Mouse (Mus musculus): ENCODE results near the gene Gpr82. TPM values are rescaled to one million over a fixed set of nuclear protein-coding genes. Genes with fewer than 3 reads are reported as not detected.
A peak's percentile ranks its signal among the peaks of the same experiment; 100 is the strongest.

The Gpr82 gene
- not detected for total RNA-seq (2021)
- long read RNA-seq, experiment 1: 0 reads
- long read RNA-seq, experiment 2: 0 reads

DNA sequence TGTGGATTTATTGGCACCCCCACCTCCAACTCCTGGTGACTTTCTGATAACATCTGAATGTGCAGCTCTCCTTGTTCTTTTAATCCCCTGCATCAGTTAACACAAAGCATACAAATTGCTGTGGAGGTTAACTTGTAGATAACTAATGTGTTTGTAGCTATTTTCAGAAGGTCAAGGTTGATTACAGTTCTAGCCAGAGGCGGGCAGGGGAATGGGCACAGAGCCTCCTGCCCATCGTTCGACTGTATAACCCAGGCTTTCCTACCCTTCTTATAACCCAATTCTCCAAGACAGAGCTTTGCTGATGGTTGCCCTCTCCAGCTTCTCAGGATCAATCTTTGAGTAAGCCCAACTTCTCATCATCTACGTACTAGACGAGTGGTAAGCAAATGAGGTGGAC, at the start of gene Gpr82:
Gpr82 (plus strand) TSS at position 301 of the 400 bp plus-strand sequence.
- no peak for DNase-seq

DNA sequence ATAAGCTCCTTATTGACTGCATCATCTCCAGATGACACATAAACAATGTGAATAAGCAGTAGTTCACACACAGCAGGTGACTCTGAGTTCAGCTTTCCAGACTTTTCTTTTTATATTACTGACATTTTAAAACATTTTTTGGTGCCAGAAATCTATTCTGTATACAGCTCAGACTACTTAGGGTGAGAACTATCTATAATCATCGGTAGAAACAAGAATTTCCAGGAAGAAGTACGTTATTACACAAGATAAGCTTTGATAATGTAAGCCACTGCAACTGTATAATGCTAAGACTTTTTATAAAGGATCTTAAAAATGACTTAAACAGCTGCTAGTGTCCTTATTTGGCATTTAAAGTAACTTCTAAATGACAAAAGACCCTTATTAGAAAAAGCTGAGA, 49.0 kb upstream of the Gpr82 start:
- DNase-seq: no peak

DNA sequence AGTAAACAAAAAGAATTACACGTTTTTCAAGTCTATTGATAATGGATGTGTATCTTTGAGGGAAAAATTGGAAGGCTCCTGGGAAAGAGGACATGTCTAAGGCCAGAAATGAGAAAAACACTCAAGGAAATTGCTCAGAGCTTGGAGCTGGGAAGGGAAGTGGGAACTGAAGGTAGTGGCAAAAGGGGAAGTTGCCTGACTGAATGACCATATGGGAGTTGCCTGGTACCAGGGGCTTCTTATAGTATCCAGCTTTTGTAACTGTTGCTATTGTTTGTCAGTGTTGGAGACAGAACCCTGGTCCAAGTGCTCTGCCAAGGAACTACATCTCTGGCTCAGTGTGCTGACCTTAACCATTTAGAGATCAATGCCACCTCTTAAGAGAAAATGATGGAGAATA, 44.4 kb upstream of the Gpr82 start:
- DNase-seq: no peak

DNA sequence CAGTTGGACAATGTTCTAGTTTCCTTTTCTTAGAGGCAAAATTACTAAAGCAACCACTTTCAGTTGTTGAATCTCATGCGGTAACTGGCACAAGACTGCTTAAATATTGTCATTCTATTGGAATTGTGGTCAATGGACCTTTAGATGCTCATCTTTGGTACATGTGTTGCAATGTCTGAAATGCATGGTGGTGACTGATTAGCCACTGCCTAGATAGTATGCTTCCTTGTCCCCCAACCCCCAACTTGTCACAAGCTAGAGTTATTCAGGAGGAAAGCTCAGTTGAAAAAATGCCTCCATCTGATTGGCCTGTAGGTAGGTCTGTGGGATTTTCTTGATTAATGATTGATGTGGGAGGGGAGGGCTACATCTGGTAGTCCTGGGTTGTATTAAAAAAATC, 43.9 kb upstream of the Gpr82 start:
- no peak for DNase-seq

DNA sequence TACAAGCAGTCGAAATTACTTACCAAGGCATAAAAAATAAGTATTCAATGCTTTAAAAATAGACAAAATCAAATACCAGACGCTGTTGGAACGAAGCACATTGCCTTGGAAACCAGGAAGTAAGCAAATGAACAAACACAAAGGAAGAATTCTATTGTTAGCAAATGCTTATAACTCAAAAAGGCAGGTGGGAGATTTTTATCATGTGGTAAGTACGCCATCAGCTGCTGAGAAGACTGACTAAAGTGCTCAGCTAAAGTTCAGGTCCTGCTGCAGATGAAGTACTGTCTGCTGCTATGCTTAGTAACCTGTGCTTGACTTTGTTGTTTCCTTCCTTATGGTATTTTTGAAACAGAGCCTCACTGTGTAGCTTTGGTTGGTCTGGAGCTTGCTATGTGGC, 42.7 kb upstream of the Gpr82 start:
- DNase-seq: no peak

DNA sequence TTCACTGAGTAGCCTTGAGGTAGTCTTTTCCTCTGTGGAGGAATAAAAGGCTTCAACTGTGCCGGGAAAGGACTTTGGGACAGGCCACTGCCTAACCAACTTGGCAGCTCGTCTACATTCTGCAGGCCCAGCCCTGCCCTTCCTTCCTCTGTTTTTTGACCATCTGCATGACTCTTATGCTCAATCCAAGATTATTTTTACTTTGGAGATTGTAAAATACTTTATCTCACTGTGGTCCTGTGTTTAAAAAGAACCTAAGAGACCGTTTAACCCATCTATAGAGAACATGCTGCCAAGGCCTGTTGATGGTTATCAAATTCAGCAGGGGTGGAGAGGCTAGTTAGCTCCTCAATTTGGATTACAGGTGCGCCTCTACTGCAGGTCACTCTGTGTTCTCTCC, 39.7 kb upstream of the Gpr82 start:
- DNase-seq: no peak

DNA sequence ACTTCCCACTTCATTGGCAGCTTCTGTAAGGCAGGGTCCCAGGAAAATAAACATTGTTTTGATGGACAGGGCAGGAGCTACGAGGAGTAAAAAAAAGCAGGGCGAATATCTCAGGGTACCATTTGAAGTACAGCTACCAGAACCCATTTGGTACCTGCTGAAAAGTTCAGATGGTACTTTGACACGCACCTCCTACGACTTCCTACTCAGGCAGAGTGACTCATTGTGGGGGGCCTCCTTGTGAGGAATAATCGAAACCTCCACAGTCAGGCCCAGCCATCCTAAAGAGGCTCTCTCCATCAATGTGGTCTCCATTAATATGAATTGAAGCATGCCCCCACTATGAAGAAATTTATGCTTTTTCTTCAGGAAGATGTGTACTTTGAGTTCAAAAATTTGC, 38.5 kb upstream of the Gpr82 start:
- DNase-seq: no peak

DNA sequence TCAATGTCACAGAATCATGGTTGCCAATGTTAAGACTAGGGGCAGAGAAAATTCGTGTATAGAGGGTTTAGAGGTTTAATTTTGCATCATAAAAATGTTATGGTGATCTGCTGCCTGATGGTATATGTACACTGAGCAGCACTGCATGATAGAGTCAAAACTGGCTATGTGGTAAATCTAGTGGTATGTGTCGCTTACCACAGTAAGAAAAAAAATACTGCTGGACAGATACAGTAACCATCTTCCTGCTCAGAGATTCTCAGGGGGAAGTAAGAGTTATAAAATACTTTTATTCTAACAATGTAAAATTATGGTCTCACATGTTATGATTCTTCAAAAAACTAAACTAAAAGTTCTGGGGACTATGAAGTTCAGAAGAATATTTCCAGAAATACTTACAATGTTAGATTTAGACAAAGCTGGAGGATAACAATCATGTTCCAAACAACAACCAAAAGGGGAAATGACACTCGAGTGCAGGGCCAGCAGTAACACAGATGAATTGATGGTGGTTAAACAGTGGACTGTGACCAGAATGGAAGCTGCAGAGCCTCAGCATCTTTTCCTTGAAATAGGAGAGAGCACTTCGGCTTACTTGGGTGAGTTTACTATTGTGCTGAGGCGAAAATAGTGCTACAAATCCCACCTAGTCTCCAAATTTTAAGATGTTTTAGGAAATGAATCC, 29.4 kb upstream of the Gpr82 start, which contains the start of gene Gpr34:
Gpr34 (plus strand) TSS at position 491 of the 685 bp plus-strand sequence.
- no peak for DNase-seq

DNA sequence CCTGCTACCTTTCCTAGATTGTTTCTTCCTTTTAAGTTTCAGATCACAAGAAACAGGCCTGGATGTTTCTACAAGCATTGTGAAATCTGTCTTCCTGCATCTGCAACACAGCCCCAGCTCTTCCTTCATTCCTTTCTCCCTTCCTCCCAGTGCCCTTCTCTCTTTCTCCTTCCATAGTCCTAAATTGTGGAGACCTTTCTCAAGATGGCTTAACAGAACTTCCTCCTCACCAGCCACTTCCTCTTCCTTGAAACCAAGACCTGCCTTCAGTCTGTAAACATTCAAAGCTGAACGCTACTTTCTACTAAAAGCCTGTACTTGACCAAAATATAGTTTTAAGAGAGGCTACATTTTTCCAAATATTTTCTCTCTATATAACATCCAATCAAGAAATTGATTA, 24.8 kb upstream of the Gpr82 start:
- DNase-seq: no peak

DNA sequence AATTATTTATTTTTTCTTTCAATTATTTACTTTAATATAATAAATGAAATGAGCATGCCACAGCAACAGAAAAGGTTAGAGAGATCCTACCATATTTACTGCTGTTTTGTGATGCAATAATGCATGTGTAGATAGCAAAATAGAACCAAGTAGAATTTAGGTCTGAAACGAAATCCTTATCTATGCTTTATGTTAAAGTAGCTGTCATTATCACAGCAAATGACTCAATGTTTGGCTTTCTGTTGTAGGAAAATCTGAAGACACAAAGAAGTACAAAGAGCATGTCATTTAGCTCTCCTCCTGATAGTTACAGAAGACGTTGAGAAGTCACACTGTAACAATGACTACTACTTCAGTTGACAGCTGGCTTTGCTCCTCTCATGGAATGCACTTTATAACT, 22.3 kb upstream of the Gpr82 start:
- no peak for DNase-seq

DNA sequence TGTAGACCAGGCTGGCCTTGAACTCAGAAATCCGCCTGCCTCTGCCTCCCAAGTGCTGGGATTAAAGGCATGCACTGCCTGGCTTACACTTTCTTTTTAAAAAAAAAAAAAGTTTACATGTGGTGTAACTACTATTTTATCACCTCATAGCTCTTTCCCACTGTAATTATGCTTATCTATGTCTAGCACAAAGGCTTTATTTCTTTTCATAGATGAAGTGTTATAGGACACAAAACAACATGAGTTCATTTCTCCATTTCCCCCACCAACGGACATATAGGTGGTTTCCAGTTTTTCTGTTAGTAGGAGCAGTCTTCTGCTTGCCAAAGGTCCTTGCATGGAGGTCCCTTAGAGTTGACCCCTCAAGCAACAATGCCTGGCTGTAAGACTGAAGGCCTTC, 9.3 kb upstream of the Gpr82 start:
- DNase-seq: no peak

DNA sequence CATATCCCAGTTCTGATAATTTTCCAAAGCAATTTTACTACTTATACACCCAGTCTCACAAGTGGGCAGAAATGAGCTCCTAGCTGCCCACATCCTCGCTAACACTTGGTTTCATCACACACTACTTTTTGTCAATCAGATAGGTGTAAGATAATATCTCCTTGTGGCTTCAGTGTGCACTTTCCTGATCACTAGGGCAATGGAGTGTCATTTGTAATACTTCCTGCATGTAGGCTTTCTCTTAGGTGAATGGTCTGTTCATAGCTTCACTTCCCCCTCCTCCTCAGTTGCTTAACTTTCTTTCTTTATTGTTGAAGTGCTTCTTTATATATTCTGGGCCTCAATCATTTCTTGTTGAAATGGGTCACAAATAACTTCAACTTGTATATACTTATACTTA, 8.9 kb upstream of the Gpr82 start:
- no peak for DNase-seq

DNA sequence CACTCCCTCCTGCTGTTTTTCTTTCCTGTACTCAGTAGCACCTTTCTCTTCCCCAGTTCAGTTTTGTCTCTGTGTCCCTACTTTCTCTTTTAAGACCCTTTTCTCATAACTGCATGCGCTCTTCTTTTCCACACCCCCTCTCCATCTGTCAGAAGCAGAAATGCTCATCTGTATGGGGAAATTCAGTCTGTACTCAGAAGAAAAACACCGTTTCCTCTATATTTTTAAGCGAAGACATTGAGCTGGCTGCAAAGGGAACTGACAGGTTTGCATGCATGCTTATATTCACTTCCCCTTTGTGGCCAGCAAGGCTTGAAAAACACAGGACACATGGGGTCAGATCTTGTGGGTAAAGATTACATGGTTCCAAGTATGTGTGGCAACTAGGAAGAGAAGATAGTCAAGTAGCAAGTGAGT, 6.2 kb upstream of the Gpr82 start:
- no peak for DNase-seq

DNA sequence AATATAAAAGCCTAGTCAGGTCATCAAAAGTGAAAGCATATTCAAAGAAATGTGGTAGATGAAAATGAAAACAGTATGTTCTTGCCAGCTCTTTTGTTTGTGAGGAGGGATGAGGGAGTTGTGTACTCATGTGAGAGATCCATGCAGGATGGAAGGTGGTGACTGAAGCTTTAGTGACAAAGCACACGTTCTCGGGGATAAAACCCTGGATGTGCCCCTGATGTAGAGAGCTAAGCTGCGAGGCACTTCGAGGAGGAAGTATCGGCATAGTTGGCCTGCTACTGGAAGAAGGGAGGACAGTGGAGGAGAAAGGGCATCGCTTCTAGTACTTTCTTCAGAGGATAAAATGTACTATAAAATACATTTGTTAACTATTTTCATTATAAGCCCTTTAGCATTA, 5.3 kb upstream of the Gpr82 start:
- DNase-seq: no peak

DNA sequence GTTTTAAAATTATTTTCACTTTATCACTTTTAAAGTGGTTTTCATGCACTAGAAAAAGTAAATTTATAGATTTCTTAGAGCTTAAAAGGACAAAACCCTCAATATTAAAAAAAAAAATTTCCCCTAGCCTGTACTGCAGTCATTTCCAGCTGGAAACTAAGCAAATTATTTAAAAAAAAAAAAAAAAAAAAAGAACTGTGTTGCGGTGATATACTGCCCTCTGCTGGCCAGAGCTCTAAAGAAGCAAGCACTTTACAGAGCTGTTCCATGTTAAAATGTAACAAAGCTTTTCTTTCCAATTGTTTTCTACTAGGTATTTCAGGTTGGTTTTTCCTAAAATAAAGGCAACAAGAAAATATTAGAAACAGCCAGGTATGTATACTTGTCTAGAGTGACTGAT, 4.4 kb upstream of the Gpr82 start:
- peak; percentile 48 for DNase-seq

DNA sequence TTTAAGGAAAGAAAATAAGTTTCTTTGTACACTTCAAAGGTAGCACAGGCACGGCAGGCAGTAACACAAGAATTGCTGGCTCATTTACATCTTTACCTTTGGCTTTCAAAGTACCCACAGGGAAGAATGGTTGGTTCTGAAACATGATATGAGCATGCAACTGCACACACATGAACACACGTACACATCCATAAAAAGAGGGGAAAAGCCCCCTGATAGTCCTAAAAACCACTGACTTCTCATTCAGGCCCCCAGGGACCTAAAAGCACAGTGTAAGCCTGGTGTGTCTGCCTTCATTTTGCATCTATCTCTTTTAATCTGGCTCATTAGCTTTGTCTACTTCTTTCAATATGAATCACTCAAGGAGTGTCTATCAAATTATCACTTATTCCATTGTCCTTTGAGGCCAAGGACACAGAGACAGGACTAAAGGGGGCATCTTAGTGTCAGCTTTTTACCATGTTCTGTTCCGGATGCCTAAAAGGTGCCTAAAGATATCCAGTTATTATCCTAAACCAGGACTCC, 2.5 kb upstream of the Gpr82 start:
- no peak for DNase-seq

DNA sequence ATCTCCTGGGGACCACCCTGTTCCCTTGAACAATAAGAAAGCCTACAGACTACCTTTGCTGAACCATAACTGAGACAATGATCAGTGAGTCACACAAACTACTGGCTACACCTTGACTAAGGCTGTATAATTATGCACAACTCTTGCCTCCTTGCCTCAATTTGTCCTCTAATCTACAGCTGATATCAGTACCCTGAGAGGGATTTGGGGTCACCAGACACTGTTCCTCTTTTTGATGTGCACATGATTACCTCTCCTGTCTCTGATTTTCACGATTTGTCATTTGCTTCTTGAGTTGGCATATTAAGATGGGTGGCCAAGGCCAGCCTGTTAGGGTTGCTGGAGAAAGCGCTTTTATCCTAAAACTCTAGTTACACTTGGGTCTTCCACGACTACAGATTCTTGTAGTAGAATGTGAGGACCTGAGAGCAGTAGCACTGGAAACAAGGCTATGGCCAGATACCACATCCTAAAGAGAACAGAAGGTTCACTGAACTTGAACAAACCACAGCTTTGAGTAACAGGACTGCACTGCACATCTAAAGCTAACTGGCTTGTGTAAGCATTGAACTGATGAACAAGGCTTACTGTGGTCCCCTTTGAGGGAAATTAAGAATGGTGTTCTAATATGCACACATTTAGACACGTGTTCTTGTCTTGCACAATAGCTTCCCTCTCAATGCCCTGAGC, 1.8 kb upstream of the Gpr82 start:
- no peak for DNase-seq

DNA sequence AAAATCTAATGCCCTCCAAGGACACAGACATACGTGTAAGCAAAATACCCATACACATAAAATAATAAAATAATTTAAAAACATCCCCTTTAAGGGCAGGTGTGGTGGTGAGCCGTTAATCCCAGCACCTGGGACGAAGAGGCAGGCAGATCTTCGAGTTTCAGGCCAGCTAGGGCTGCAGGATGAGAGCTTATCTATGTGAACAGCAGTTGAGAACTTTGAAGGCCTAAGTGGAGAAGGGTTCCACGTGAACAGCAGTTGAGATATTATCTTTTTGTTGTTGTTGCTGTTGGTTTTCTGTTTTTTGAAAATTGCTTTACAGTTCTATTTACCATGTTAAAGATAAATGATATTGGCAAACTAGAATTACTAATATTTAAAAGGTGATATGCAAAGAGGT, 7.7 kb downstream of the Gpr82 start:
- no peak for DNase-seq

DNA sequence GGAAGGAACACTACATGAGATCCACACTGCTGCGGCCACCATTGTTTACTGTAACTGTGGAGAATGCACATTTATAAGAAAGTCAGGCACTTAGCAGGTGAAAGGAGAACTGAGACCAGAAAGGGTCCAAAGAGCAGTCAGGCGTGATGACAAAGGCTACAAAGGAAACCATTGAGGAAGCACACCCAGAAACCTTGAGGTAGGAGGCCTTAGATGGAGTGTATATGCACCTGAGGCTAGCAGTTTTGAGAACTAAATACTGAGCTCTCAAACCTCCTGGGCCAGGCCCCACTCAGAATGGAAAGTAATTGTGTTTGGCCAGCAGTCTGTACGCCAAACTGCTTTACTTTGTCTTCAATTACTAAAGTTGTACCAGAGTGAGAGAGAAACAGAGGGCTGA, 9.2 kb downstream of the Gpr82 start:
- DNase-seq: no peak

DNA sequence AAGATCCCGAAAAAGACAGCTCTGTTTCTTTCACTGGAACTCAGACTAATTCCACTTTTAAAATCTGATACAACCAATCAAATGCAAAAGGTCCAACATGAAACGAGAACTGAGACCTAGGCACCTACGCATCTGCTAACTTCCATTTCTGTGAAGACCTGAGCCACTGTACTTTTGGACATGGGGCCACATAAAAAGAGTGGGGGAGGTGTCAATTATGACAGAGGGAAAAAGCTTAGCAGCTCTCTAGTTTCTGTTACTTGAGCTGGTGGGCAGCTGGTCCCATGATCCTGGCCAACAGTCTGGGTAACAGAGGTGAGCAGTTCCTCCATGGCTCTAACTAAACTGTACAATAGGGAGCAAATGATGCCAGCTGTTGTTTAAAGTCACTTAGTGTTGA, 11.8 kb downstream of the Gpr82 start:
- DNase-seq: no peak

DNA sequence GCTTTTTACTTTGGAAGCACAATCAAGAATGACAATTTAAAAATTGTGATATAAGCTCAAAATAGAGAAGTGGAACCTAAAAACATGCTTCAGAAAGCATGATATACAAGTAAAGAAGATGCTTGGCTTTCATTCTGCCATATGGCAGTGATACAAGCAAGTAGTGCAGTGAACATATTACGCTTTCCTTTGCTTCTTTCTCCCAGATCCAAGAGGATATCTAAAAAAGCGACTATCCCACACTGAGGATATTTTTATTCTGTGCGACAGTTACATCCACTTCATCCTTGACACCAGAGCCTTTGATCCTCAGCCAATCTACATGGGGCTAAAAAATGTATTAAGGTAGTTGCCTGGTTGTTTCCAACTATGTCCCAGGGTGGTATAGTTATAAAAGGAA, 20.6 kb downstream of the Gpr82 start:
- DNase-seq: no peak

DNA sequence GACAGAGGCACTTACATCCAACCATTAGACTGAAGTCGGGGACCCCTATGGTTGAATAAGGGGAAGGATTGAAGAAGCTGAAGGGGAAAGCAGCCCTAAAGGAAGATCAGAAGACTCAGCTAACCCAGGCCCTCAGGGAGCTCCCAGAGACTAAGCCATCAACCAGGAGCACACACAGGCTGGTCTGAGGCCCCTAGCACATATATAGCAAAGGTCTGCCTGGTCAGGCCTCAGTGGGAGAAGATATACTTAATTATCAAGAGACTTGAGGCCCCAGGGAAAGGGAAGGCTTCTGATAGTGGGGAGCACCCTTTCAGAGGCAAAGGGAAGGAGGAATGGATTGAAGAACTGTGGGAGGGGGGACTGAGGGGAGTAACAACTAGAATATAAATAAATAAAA, 25.4 kb downstream of the Gpr82 start:
- no peak for DNase-seq

DNA sequence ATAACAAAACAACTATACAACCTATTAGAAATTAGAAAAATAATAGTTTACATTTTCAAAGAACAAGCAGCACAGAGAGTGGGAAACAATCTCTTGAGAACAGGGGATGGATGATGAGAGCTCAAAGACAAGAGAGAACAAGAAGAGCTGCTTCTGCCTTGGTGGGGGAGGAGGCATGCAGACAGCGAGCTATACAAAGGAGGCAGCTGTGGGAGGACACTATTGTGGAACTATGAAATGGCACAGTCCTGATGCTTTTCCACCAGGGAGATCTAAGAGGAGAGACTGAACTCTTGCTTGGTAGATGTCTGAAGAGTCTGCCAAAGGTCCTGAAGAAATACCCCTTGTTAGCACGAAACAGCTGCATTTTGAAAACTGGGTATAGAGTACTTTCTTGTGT, 27.2 kb downstream of the Gpr82 start:
- DNase-seq: no peak

DNA sequence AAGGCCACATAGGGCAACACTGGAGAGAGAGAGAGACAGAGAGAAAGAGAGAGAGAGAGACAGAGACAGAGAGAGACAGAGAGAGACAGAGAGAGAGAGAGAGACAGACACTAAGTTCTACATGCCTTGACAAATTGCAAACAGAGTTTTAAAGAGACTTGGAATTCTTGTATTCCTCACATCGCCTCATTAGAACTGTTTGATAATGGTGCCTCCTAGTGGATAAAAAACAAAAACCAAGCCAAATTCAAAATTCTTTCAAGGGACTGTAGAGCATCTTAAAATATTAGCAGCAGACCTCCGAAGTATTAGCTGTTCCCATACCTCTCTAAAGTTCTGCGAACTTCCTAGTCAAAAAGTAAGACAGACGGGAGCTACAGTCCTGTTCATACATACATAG, 30.7 kb downstream of the Gpr82 start:
- DNase-seq: no peak

Measured in gastrocnemius, postnatal 10 days (tissue).